Mouse (Mus musculus) myocyte (in vitro differentiated cells): ENCODE measurements around the gene Kctd21. TPM values are rescaled to one million over a fixed set of nuclear protein-coding genes. Genes with fewer than 3 reads are reported as not detected.

Experiments
- H3K27me3 ChIP-seq: one replicate; pipeline ENCODE4 v1.6.1; 2011; ENCODE audit not compliant: control insufficient read depth, insufficient read depth, insufficient read length
- H3K36me3 ChIP-seq: one replicate; pipeline ENCODE4 v1.6.1; 2011; ENCODE audit not compliant: control insufficient read depth, insufficient read depth
- H3K4me2 ChIP-seq: one replicate; pipeline ENCODE4 v1.6.1; 2011; ENCODE audit warnings: low read depth, control low read depth
- H3K4me3 ChIP-seq: one replicate; pipeline ENCODE4 v1.5.1; 2011; ENCODE audit warnings: mild to moderate bottlenecking, control low read depth, moderate library complexity
- H3K79me2 ChIP-seq: one replicate; pipeline ENCODE4 v1.6.1; 2011; ENCODE audit not compliant: control insufficient read depth, insufficient read depth
- H3ac ChIP-seq: one replicate; pipeline ENCODE4 v1.6.1; 2011; ENCODE audit not compliant: control insufficient read depth, insufficient read length
- CEBPB ChIP-seq: IDR thresholded peaks from 2 replicates; pipeline ENCODE4 v1.6.1; 2011; ENCODE audit warnings: mild to moderate bottlenecking, moderate library complexity; ENCODE audit not compliant: poor library complexity, insufficient read depth, severe bottlenecking
- E2F4 ChIP-seq: IDR thresholded peaks from one replicate; pipeline ENCODE4 v1.6.1; 2011; ENCODE audit warnings: mild to moderate bottlenecking, control low read depth, moderate library complexity; ENCODE audit not compliant: insufficient read depth
- MAX ChIP-seq: IDR thresholded peaks from one replicate; pipeline ENCODE4 v1.6.1; 2011; ENCODE audit warnings: low read depth, mild to moderate bottlenecking, control low read depth
- MYOD1 ChIP-seq, 3 experiments: IDR thresholded peaks; one replicate each; pipeline ENCODE4 v1.6.1; 2011; ENCODE audit warnings: control low read depth in 2 of 3, low read depth in 2 of 3, mild to moderate bottlenecking in 2 of 3, moderate library complexity in 1 of 3; ENCODE audit not compliant: insufficient read length in 2 of 3, control insufficient read depth in 1 of 3
- MYOG ChIP-seq, 3 experiments: IDR thresholded peaks; one replicate each; pipeline ENCODE4 v1.6.1; 2011; ENCODE audit warnings: control low read depth in 2 of 3, low read depth in 2 of 3, mild to moderate bottlenecking in 2 of 3; ENCODE audit not compliant: insufficient read length in 2 of 3, control insufficient read depth in 1 of 3, insufficient read depth in 1 of 3
- POLR2A ChIP-seq: IDR thresholded peaks from one replicate; pipeline ENCODE4 v1.6.1; 2011; ENCODE audit warnings: low read depth, mild to moderate bottlenecking, control low read depth, moderate library complexity; ENCODE audit not compliant: insufficient read length
- POLR2AphosphoS2 ChIP-seq: IDR thresholded peaks from one replicate; pipeline ENCODE4 v1.6.1; 2011; ENCODE audit warnings: low read depth, control low read depth; ENCODE audit not compliant: insufficient read length
- REST ChIP-seq: IDR thresholded peaks from one replicate; pipeline ENCODE4 v1.6.1; 2011; ENCODE audit warnings: mild to moderate bottlenecking, control low read depth, moderate library complexity; ENCODE audit not compliant: insufficient read depth, insufficient read length
- SRF ChIP-seq: IDR thresholded peaks from one replicate; pipeline ENCODE4 v1.6.1; 2011; ENCODE audit warnings: low read depth; ENCODE audit not compliant: control insufficient read depth, insufficient read length
- TCF12 ChIP-seq: IDR thresholded peaks from one replicate; pipeline ENCODE4 v1.6.1; 2011; ENCODE audit warnings: mild to moderate bottlenecking, control low read depth; ENCODE audit not compliant: poor library complexity, insufficient read depth, severe bottlenecking
- TCF3 ChIP-seq: IDR thresholded peaks from one replicate; pipeline ENCODE4 v1.6.1; 2011; ENCODE audit warnings: low read depth, control low read depth; ENCODE audit not compliant: insufficient read length
- USF1 ChIP-seq: IDR thresholded peaks from one replicate; pipeline ENCODE4 v1.6.1; 2011; ENCODE audit warnings: low read depth, mild to moderate bottlenecking, control low read depth, moderate library complexity
- polyA plus RNA-seq: library from polyadenylated mRNA; unstranded; fragments of >200 nt; fragmentation: generic; extraction: Trizol; gene quantifications from one replicate; pipeline ENCODE4 v1.2.1, GENCODE M21; 2012; ENCODE audit warnings: missing spikeins

Gene Kctd21
- polyA plus RNA-seq, 1 experiment = 2.3 TPM

DNA sequence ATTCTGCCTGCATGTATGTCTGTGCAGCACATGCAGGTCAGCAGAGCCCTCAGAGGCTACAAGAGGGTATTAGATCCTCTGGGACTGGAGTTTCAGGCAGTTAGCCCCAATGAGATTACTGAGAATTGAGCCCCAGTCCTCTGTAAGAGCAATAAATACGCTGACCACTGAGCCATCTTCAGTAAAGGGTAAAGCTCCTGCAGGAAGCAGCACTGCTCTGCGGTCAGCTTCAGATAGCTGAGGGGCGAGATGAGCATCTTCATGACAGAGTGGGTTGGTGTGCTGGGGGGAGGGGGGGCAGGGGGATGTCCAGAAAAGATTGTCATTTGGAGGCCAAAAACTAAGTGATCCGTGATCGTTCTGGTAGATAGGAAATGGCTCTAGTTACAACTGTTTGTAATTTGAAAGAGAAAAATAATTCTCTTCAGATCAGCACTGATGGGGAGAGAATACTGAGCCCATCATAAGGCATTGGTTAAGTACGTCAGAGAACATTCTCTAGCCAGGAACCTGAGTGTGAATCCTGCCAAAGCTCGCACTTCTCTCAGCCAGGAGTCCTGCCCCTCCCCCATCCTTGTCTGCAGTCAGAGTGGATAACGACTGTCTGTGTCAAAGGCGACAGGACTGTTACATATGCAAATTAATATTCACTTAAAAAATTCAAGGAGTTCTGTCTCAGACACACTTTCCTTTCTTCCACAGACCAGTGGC lies 14.1 kb downstream of the Kctd21 start:
- Histone ChIP-seq H3K4me3 (no peak overlapping the region), H3ac (no peak overlapping the region), H3K27me3 (no peaks in the 10 kb centered on the region), H3K4me2 (no peak overlapping the region), H3K79me2 (no peaks in the 10 kb centered on the region), H3K36me3 (peaks cover 3% of the 10 kb centered on the region)
- TF ChIP-seq POLR2AphosphoS2 = no peak
- no peak for TF ChIP-seq POLR2A
- TF ChIP-seq CEBPB = no peak
- TF ChIP-seq REST = no peak
- TF ChIP-seq MAX = no peak
- no peak for TF ChIP-seq MYOD1 (IDR thresholded peaks at IDR 0.05; ENCODE audit: control insufficient read depth in 1 of 3, insufficient read length in 2 of 3, low read depth in 2 of 3)
- no peak for TF ChIP-seq MYOG (IDR thresholded peaks at IDR 0.05; ENCODE audit: control insufficient read depth in 1 of 3, insufficient read depth in 1 of 3, insufficient read length in 2 of 3, low read depth in 2 of 3)
- no peak for TF ChIP-seq TCF12
- TF ChIP-seq SRF = no peak
- TF ChIP-seq USF1 = no peak
- no peak for TF ChIP-seq E2F4
- no peak for TF ChIP-seq TCF3

DNA sequence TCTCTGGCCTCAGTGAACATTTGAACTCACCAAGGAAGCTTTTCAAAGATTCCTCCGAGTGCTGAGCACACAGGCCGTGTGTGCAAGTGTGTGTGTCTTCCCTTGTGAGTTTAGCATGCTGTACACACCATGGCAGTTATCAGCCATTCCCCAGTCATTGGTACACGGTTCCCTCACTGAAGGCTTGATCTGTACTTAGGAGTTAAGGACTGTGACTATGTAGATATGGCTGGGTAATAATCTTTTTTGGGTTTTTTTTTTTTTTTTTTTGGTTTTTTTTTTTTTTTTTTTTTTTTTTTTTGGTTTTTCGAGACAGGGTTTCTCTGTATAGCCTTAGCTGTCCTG lies 14.7 kb downstream of the Kctd21 start:
- Histone ChIP-seq H3K4me3 (no peak overlapping the region), H3K36me3 (peaks cover 3% of the 10 kb centered on the region), H3K27me3 (no peaks in the 10 kb centered on the region), H3K4me2 (no peak overlapping the region), H3K79me2 (no peaks in the 10 kb centered on the region), H3ac (no peak overlapping the region)
- no peak for TF ChIP-seq POLR2AphosphoS2
- no peak for TF ChIP-seq REST
- TF ChIP-seq POLR2A = no peak
- no peak for TF ChIP-seq MAX
- TF ChIP-seq SRF = no peak
- no peak for TF ChIP-seq MYOG (IDR thresholded peaks at IDR 0.05; ENCODE audit: control insufficient read depth in 1 of 3, insufficient read depth in 1 of 3, insufficient read length in 2 of 3, low read depth in 2 of 3)
- no peak for TF ChIP-seq USF1
- no peak for TF ChIP-seq MYOD1 (IDR thresholded peaks at IDR 0.05; ENCODE audit: control insufficient read depth in 1 of 3, insufficient read length in 2 of 3, low read depth in 2 of 3)
- no peak for TF ChIP-seq TCF3
- TF ChIP-seq TCF12 = no peak
- TF ChIP-seq E2F4 = no peak
- no peak for TF ChIP-seq CEBPB

DNA sequence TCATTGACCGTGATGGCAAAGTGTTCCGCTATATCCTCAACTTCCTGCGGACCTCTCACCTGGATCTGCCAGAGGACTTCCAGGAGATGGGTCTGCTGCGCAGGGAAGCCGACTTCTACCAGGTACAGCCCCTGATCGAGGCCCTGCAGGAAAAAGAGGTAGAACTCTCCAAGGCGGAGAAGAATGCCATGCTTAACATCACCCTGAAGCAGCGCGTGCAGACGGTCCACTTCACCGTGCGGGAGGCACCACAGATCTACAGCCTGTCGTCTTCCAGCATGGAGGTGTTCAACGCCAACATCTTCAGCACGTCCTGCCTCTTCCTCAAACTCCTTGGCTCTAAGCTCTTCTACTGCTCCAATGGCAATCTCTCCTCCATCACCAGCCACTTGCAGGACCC lies 15.3 kb downstream of the Kctd21 start:
- H3K36me3 ChIP-seq = peaks cover 3% of the 10 kb centered on the region
- H3K79me2 ChIP-seq = no peaks in the 10 kb centered on the region
- no peak overlapping the region for H3ac ChIP-seq
- no peak overlapping the region for H3K4me3 ChIP-seq
- TF ChIP-seq TCF3 (no peak), USF1 (no peak), SRF (no peak), MYOD1 (IDR thresholded peaks at IDR 0.05; ENCODE audit: control insufficient read depth in 1 of 3, insufficient read length in 2 of 3, low read depth in 2 of 3) (no peak), POLR2AphosphoS2 (no peak), MYOG (IDR thresholded peaks at IDR 0.05; ENCODE audit: control insufficient read depth in 1 of 3, insufficient read depth in 1 of 3, insufficient read length in 2 of 3, low read depth in 2 of 3) (no peak), E2F4 (no peak), REST (no peak), MAX (no peak), TCF12 (no peak), POLR2A (no peak), CEBPB (no peak)
- H3K4me2 ChIP-seq = no peak overlapping the region
- no peaks in the 10 kb centered on the region for H3K27me3 ChIP-seq

DNA sequence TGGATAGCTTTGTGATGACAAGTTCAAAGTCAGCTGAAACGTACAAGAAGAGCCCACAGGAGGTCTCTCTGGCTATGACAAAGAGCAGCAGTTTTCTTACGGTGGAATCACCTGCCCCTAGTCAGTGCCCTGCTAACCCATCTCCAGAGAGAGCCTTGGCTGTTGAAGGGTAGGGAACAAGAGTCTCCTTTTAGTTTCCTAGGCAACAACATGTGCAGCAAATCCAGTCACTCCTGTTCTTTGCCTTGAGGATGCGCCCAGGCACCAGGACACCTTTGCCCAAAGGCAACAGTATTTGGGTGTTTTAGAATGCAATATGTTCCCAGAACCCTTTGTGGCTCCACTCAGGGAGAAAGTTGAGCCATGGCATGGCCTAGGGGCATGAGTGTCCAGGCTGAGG lies 16.2 kb downstream of the Kctd21 start:
- no peak overlapping the region for H3ac ChIP-seq
- H3K4me3 ChIP-seq = no peak overlapping the region
- TF ChIP-seq MYOD1 (IDR thresholded peaks at IDR 0.05; ENCODE audit: control insufficient read depth in 1 of 3, insufficient read length in 2 of 3, low read depth in 2 of 3) = no peak
- no peak for TF ChIP-seq TCF3
- TF ChIP-seq E2F4 = no peak
- TF ChIP-seq MYOG (IDR thresholded peaks at IDR 0.05; ENCODE audit: control insufficient read depth in 1 of 3, insufficient read depth in 1 of 3, insufficient read length in 2 of 3, low read depth in 2 of 3) = no peak
- no peak for TF ChIP-seq MAX
- TF ChIP-seq POLR2AphosphoS2 = no peak
- TF ChIP-seq POLR2A = no peak
- TF ChIP-seq CEBPB = no peak
- no peaks in the 10 kb centered on the region for H3K27me3 ChIP-seq
- H3K4me2 ChIP-seq = no peak overlapping the region
- H3K79me2 ChIP-seq = no peaks in the 10 kb centered on the region
- peaks cover 3% of the 10 kb centered on the region for H3K36me3 ChIP-seq

DNA sequence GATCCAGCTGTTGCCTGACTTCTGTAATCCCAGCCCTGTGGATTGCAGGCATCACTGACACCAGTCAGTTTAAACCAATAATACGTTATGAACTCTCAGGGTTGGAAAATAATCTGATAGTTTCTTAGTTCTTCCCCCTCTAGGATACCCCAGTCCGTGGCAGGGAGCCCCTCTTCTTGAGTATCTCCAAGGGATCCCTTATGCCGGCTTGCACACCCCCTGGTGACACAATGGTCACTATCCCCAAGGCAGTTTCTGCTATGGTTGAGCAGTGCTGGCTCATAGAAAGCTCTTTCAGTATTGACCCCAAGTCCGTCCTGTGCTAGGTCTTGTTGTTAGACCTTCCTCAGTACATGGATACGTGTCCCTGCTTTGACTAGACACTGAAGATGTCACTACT lies 16.7 kb downstream of the Kctd21 start:
- Histone ChIP-seq H3K4me2 (no peak overlapping the region), H3K79me2 (no peaks in the 10 kb centered on the region), H3ac (no peak overlapping the region), H3K36me3 (peaks cover 3% of the 10 kb centered on the region), H3K4me3 (no peak overlapping the region), H3K27me3 (no peaks in the 10 kb centered on the region)
- TF ChIP-seq USF1 = no peak
- TF ChIP-seq TCF3 = no peak
- TF ChIP-seq CEBPB = no peak
- TF ChIP-seq MAX = no peak
- TF ChIP-seq POLR2A = no peak
- TF ChIP-seq MYOD1 (IDR thresholded peaks at IDR 0.05; ENCODE audit: control insufficient read depth in 1 of 3, insufficient read length in 2 of 3, low read depth in 2 of 3) = no peak
- TF ChIP-seq REST = no peak
- no peak for TF ChIP-seq E2F4
- TF ChIP-seq SRF = no peak
- TF ChIP-seq TCF12 = no peak
- TF ChIP-seq MYOG (IDR thresholded peaks at IDR 0.05; ENCODE audit: control insufficient read depth in 1 of 3, insufficient read depth in 1 of 3, insufficient read length in 2 of 3, low read depth in 2 of 3) = no peak
- TF ChIP-seq POLR2AphosphoS2 = no peak
